Mouse (Mus musculus): ENCODE measurements around the gene Plpp4.

The Plpp4 gene

GRCm38 (mm10) chr7:129256621-129257373 is at the start of gene Plpp4:
Plpp4 (plus strand) TSS chr7:129257031.
- no peak for DNase-seq (ENCODE audit: extremely low read depth, insufficient read length, low spot score)

GRCm38 (mm10) chr7:129215926-129216543 is 40.8 kb upstream of the Plpp4 start:
- DNase-seq (ENCODE audit: extremely low read depth, insufficient read length, low spot score) = no peak

DNA sequence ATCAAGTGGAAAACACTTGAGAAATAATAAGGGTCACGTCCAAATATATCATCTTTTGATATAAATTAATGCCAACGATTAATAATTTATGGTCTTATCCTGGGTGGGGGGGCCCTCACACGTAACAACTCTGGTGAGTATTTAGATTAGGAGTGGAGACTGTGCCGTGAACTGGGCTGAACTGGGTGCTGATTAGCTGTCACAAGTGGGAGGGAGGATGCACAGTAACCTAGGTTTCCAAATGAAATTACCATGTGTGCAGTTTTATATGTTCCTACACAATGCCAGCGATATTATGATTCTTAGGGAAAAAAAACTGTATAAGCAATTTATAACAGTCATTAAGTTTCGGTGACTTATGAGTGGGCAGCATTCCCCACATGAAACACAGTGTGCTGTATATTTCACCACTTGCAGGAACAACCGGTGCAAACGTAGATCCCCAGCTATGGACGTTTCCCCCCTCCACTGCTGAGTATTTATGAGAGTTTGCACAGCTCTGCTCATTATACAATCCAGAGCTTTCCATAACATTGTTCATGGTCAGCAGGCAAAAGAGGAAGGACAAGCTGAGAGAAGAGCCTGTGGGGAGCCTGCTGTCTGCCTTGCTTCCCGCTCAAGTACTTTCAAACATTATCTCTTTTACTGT is 40.2 kb upstream of the Plpp4 start:
- no peak for DNase-seq (ENCODE audit: extremely low read depth, insufficient read length, low spot score)

- no peak for DNase-seq (ENCODE audit: extremely low read depth, insufficient read length, low spot score)
Observed at GRCm38 (mm10) chr7:129220948-129221347, 35.9 kb upstream of the Plpp4 start.

DNA sequence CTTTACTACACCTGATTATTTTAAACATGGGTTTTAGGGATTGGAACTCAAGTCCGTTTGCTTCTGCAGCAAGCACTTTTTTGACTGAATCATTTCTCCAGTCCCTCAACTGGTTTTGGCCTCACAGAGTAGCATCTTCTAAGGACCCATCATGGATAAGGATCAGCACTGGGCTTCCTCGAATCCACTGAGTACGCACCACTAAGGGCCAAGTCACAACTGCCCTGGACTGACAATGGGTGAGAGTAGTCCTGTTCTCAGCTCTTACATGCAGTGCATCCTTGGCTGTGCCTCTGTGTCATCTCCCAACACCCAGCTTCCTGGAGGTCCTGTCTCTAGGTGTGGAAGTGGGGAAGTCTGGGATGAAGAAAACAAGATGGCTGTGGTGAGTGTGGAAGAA is 35.2 kb upstream of the Plpp4 start:
- no peak for DNase-seq (ENCODE audit: extremely low read depth, insufficient read length, low spot score)

DNA sequence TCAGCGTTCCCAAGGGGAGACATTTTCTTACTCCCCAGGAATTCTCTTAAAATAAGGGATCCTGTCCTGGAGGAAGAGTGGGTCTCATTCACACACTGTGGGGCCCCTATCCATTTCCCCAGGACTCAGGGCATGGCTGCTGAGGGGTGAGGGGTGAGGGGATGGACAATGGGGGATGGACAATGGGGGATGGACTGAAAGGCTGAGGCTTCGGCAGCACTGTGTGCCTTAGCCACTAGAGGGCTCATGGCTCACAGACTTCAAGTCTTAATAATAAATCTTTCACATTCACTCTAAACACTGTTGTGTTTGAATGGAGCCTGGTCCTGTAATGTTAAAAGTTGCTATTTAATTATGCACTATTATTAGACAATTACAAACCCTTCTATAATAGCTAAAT is 21.4 kb upstream of the Plpp4 start:
- no peak for DNase-seq (ENCODE audit: extremely low read depth, insufficient read length, low spot score)

- DNase-seq (ENCODE audit: extremely low read depth, insufficient read length, low spot score) = no peak
Observed at GRCm38 (mm10) chr7:129235995-129236394, 20.8 kb upstream of the Plpp4 start.

DNA sequence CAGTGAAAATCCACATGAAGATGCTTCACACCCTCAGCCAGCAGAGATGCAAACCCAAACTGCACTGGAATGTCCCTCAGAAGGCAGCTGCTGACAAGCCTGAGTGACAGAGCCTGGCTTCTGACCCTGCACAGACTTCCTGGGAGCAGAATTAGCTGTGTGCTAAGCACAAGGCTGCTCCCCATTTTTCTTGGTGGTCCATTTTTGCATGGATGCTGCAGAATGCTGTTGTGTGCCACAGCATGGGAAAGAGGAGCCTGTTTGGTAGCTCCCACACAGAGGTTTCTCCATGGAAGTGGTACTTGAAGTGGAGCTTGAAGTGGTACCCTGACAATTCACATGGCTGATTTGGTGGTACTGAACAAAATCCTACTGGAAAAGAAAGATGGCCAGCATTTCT is 5.8 kb upstream of the Plpp4 start:
- DNase-seq (ENCODE audit: extremely low read depth, insufficient read length, low spot score) = no peak

DNA sequence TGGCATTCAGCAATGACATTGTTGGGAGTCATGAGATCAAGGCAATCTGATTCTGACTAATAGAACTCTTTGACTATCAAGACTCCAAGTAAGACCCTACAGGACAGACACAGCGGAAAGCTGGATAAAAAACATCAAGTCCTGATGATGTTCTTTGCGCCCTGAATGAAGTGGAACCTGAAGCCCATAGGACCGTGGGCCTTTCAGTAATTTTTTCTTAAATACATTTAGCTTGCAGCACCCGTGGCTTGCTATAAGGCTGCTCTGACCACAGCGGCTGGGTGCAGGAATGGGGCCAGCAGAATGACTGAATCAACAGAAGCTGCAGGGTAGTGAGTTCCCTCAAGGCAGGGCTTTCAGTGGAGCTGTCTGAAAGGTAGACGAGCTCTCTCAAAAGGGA is 3.4 kb upstream of the Plpp4 start:
- no peak for DNase-seq (ENCODE audit: extremely low read depth, insufficient read length, low spot score)

DNA sequence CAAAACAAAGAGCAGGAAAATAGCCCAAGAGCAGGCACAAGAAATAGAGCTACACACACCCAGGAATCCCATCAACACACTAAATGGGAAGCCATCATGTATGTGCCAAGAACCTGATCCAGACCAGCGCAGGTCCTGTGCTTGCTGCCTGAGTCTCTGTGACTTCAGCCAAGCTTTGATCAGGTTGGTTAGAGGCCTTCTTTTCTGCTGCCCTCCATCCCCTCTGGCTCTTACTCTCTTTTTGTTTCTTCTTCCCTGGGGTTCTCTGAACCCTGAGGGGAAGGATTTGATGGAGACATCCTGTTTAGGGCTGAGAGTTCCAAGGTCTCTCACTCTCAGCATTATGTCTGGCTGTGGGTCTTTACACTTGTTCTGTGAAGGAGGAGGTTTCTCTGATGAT is 2.7 kb upstream of the Plpp4 start:
- DNase-seq (ENCODE audit: extremely low read depth, insufficient read length, low spot score) = no peak

- DNase-seq (ENCODE audit: extremely low read depth, insufficient read length, low spot score) = no peak
Observed at GRCm38 (mm10) chr7:129255406-129255805, 1.4 kb upstream of the Plpp4 start.

DNA sequence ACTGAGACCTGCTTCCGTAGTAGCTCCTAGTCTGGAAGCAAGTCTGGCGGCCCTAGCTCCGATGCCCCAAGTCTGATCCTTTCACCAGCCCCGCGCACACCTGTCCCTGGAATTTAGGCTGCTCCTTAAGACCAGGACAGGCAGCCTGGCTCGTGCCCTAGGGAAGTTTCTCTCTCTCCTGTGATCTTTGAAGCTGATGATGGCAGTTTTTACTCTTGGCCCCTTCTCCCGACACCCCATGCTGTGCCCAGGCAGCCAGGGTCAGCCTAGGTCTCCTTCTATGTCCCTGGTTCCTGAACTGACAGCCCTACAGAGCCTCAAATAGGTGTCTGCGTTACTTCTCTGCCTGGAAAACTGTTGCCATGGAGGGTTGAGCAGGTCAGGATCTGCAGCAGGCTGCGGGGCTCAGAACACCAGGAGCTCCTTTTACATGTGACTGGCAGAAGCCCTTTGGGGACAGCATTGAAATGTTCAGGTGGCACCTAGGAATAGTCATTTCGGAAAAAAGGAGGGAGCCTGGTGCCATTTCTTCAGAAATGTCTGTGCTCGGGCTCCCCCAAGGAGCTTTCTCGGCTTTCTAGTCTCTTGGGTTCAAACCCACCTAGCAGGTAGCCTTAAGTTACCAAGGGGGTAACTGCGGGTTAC is 665 bp downstream of the Plpp4 start:
- DNase-seq (ENCODE audit: extremely low read depth, insufficient read length, low spot score) = no peak

DNA sequence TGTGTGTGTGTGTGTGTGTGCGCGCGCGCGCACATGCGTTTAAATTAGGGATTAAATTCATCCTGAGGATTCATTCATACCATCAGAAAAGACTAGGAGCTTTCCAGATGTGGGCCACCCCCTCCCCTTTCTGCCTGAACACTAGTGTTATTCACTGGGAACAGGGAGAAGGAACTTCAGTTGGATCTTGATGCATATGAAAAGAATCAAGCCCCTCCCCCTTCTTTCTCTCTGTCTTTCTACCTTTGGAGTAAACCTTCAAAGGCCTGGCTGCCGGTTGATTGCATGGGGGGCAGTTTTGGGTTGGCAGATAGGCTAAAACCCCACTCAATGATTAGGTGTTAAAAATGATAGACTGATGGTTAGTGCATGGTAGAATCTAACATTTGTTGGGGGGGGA is 1.5 kb downstream of the Plpp4 start:
- DNase-seq (ENCODE audit: extremely low read depth, insufficient read length, low spot score) = no peak

GRCm38 (mm10) chr7:129259195-129259594 is 2.4 kb downstream of the Plpp4 start:
- no peak for DNase-seq (ENCODE audit: extremely low read depth, insufficient read length, low spot score)

GRCm38 (mm10) chr7:129273867-129274266 is 17.0 kb downstream of the Plpp4 start:
- no peak for DNase-seq (ENCODE audit: extremely low read depth, insufficient read length, low spot score)

- no peak for DNase-seq (ENCODE audit: extremely low read depth, insufficient read length, low spot score)
Observed at GRCm38 (mm10) chr7:129274726-129275125, 17.9 kb downstream of the Plpp4 start.

DNA sequence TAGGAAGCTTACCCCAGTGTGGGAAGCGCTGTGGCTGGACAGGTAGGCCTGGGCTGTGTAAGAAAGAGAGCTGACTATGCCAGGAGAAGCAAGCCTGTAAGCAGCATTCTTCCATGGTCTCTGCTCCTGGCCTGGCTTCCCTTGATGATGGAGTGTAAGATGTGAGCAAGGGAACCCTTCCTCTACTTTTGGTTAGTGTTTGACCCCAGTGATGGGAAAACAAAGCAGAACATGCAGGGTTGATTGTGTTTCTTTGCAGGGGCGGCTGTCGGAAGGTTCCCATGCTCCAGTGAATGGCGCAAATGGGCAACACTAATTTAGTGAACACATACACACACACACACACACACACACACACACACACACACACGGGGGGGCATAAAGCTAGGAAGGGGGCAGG is 20.9 kb downstream of the Plpp4 start:
- DNase-seq (ENCODE audit: extremely low read depth, insufficient read length, low spot score) = no peak

DNA sequence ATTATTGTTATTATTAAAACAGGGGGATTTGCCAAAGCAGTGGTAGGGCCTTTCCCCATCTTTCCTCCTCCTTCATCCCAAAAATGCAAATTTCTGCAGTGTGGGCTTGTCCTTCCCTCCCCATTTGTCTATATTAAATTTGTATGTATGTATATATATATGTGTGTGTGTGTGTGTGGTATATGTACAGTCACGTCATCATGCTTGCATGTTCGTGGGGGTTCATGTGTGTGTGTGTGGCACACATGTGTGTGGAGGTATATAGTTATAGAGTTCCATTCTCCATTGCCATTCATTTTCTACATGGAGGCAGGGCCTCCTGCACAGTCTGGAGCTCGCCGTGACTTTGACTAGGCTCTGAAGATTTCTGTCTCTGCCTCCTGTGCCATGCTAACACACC is 22.0 kb downstream of the Plpp4 start:
- DNase-seq (ENCODE audit: extremely low read depth, insufficient read length, low spot score) = no peak

DNA sequence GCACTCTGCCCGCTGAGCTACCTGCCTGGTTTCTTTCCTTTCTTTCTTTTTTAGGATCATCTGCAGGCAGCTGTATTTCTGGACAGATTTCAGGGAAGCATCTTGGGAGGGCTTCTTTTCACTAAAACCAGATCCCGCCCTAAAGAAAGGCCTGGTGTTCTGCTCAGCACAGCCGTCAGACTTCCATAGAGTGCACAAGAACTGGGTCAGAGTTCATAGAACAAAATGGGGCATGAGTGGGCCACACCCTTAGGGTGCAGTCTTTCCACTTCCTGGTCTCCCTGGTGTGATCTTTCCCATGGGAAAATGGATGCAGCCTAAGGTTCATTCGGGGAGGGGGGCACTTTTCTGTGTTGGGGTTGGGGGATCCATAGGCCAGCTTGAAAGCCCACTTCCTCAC is 22.4 kb downstream of the Plpp4 start:
- DNase-seq (ENCODE audit: extremely low read depth, insufficient read length, low spot score) = no peak

DNA sequence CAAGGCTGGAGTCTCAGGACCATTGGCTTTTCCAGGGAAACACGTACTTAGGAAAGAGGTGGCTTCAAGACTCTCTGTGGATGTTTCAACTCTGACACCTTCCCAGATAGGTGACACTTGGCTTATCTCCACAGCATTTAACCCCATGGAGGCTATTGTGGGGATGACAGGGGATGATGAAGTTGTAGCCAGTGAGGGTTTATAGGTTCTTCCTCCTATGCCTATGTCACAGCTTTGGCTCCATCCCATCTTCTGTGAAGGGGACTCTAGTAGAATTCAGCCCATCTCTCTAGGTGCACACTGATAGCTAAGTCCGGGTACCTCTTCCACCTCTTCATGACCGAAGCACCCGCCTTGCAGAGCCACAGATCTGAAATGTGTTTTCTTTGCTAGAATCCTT is 25.1 kb downstream of the Plpp4 start:
- DNase-seq (ENCODE audit: extremely low read depth, insufficient read length, low spot score) = no peak

GRCm38 (mm10) chr7:129285186-129285868 is 28.5 kb downstream of the Plpp4 start:
- no peak for DNase-seq (ENCODE audit: extremely low read depth, insufficient read length, low spot score)
